Mouse (Mus musculus): Measurements from ENCODE around the gene Zfp84. TPM values are rescaled to one million over a fixed set of nuclear protein-coding genes. Genes with fewer than 3 reads are reported as not detected.

Zfp84 gene
- polyA plus RNA-seq, 1 experiment: 7.9 TPM

DNA sequence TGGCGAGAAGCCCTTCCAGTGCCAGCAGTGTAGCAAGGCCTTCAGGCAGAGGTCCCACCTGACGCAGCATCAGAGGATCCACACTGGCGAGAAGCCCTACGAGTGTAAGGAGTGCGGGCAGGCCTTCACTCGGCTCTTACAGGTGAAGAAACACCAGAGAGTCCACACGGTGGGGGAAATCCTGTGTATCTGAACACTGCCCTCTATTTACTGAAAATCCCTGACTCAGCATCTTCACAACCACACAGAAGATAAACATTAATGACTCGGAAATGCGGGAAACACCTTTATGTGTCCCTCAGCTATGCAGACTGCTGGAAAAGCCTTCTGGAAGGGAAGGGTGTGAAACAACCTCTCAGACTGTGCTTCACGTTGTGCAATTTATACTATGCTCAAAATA, 9.0 kb downstream of the Zfp84 start:
- no peak overlapping the region for H3K4me3 ChIP-seq (ENCODE audit: low read depth, low read length)
- H3K9me3 ChIP-seq (replicated peaks; ENCODE audit: control insufficient read depth, insufficient read depth, low read length, poor library complexity, severe bottlenecking): no peaks in the 10 kb centered on the region
- TF ChIP-seq POLR2A (IDR thresholded peaks at IDR 0.05; ENCODE audit: insufficient read depth, low read length) (no peak), EP300 (IDR thresholded peaks at IDR 0.05; ENCODE audit: insufficient read depth, low read depth, low read length) (no peak), CTCF (IDR thresholded peaks at IDR 0.05; ENCODE audit: low read depth, low read length) (no peak)
- H3K27me3 ChIP-seq (ENCODE audit: control insufficient read depth, insufficient read depth, low read length, poor library complexity, severe bottlenecking): no peaks in the 10 kb centered on the region
- peaks cover 40% of the 10 kb centered on the region for H3K36me3 ChIP-seq (ENCODE audit: control insufficient read depth, insufficient read depth, low read length, poor library complexity, severe bottlenecking)
- no peak overlapping the region for H3K9ac ChIP-seq (ENCODE audit: low read depth, poor library complexity, severe bottlenecking)
- H3K27ac ChIP-seq (ENCODE audit: insufficient read depth, low read length): no peak overlapping the region
- H3K4me1 ChIP-seq (ENCODE audit: control insufficient read depth, insufficient read depth, low read length): no peaks in the 10 kb centered on the region

GRCm38 (mm10) chr7:29783871-29784551, 15.7 kb downstream of the Zfp84 start, which contains the start of gene Zfp30:
Gene Zfp30, plus strand, starts transcription at chr7:29783998.
- Histone ChIP-seq H3K27me3 (ENCODE audit: control insufficient read depth, insufficient read depth, low read length, poor library complexity, severe bottlenecking) (no peaks in the 10 kb centered on the region), H3K9me3 (replicated peaks; ENCODE audit: control insufficient read depth, insufficient read depth, low read length, poor library complexity, severe bottlenecking) (no peaks in the 10 kb centered on the region), H3K4me3 (ENCODE audit: low read depth, low read length) (peak within 1 kb of the TSS; percentile 72), H3K36me3 (ENCODE audit: control insufficient read depth, insufficient read depth, low read length, poor library complexity, severe bottlenecking) (no peaks in the 10 kb centered on the region), H3K27ac (ENCODE audit: insufficient read depth, low read length) (peak within 1 kb of the TSS; percentile 35; the same call in 1 of the 2 replicates), H3K9ac (ENCODE audit: low read depth, poor library complexity, severe bottlenecking) (peak within 1 kb of the TSS; percentile 73), H3K4me1 (ENCODE audit: control insufficient read depth, insufficient read depth, low read length) (no peaks in the 10 kb centered on the region)
- no peak for TF ChIP-seq EP300 (IDR thresholded peaks at IDR 0.05; ENCODE audit: insufficient read depth, low read depth, low read length)
- TF ChIP-seq CTCF (IDR thresholded peaks at IDR 0.05; ENCODE audit: low read depth, low read length): no peak
- no peak for TF ChIP-seq POLR2A (IDR thresholded peaks at IDR 0.05; ENCODE audit: insufficient read depth, low read length)

GRCm38 (mm10) chr7:29785023-29785422, 16.7 kb downstream of the Zfp84 start:
- Histone ChIP-seq H3K9ac (ENCODE audit: low read depth, poor library complexity, severe bottlenecking) (no peak overlapping the region), H3K27me3 (ENCODE audit: control insufficient read depth, insufficient read depth, low read length, poor library complexity, severe bottlenecking) (no peaks in the 10 kb centered on the region), H3K4me3 (ENCODE audit: low read depth, low read length) (no peak overlapping the region), H3K27ac (ENCODE audit: insufficient read depth, low read length) (no peak overlapping the region), H3K36me3 (ENCODE audit: control insufficient read depth, insufficient read depth, low read length, poor library complexity, severe bottlenecking) (no peaks in the 10 kb centered on the region), H3K9me3 (replicated peaks; ENCODE audit: control insufficient read depth, insufficient read depth, low read length, poor library complexity, severe bottlenecking) (no peaks in the 10 kb centered on the region), H3K4me1 (ENCODE audit: control insufficient read depth, insufficient read depth, low read length) (no peaks in the 10 kb centered on the region)
- TF ChIP-seq CTCF (IDR thresholded peaks at IDR 0.05; ENCODE audit: low read depth, low read length) (no peak), EP300 (IDR thresholded peaks at IDR 0.05; ENCODE audit: insufficient read depth, low read depth, low read length) (no peak), POLR2A (IDR thresholded peaks at IDR 0.05; ENCODE audit: insufficient read depth, low read length) (no peak)

DNA sequence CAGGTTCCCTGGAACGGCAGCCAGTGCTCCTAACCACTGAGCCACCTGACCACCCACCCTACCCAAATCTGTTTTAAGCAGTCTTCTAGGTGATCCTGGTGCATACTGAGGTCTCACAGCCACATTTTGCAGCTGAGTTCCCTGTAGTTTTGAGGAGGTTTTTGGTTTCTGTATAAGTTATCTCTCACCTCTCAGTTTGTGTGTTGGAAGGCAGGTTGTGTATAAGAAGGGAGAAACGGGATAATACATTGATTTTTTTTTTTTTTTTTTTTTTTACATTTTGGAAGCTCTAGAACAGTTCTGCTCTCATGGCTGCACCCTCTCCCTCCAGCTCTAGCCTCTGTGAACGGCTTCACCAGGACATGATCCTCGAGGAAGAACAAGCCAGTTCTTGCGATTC, 17.5 kb downstream of the Zfp84 start:
- Histone ChIP-seq H3K36me3 (ENCODE audit: control insufficient read depth, insufficient read depth, low read length, poor library complexity, severe bottlenecking) (no peaks in the 10 kb centered on the region), H3K9ac (ENCODE audit: low read depth, poor library complexity, severe bottlenecking) (0 out of 2 replicates have a peak overlapping the region, but pooled peaks have one; percentile 30), H3K9me3 (replicated peaks; ENCODE audit: control insufficient read depth, insufficient read depth, low read length, poor library complexity, severe bottlenecking) (no peaks in the 10 kb centered on the region), H3K27ac (ENCODE audit: insufficient read depth, low read length) (no peak overlapping the region), H3K27me3 (ENCODE audit: control insufficient read depth, insufficient read depth, low read length, poor library complexity, severe bottlenecking) (no peaks in the 10 kb centered on the region), H3K4me1 (ENCODE audit: control insufficient read depth, insufficient read depth, low read length) (no peaks in the 10 kb centered on the region), H3K4me3 (ENCODE audit: low read depth, low read length) (no peak overlapping the region)
- TF ChIP-seq POLR2A (IDR thresholded peaks at IDR 0.05; ENCODE audit: insufficient read depth, low read length) (no peak), CTCF (IDR thresholded peaks at IDR 0.05; ENCODE audit: low read depth, low read length) (no peak), EP300 (IDR thresholded peaks at IDR 0.05; ENCODE audit: insufficient read depth, low read depth, low read length) (no peak)

DNA sequence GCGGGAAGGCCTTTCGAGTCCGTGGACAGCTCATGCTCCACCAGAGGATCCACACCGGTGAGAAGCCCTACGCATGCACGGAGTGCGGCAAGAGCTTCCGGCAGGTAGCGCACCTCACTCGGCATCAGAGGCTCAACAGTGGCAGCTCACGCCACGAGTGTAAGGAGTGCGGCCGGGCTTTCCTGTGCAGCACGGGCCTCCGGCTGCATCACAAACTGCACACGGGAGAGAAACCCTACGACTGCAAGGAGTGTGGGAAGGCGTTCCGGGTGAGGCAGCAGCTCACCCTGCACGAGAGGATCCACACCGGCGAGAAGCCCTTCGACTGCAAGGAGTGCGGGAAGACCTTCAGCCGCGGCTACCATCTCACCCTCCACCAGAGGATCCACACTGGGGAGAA, 24.6 kb downstream of the Zfp84 start:
- no peak overlapping the region for H3K27ac ChIP-seq (ENCODE audit: insufficient read depth, low read length)
- no peaks in the 10 kb centered on the region for H3K9me3 ChIP-seq (replicated peaks; ENCODE audit: control insufficient read depth, insufficient read depth, low read length, poor library complexity, severe bottlenecking)
- no peaks in the 10 kb centered on the region; the same call in 1 of the 2 replicates for H3K27me3 ChIP-seq (ENCODE audit: control insufficient read depth, insufficient read depth, low read length, poor library complexity, severe bottlenecking)
- no peaks in the 10 kb centered on the region for H3K36me3 ChIP-seq (ENCODE audit: control insufficient read depth, insufficient read depth, low read length, poor library complexity, severe bottlenecking)
- TF ChIP-seq POLR2A (IDR thresholded peaks at IDR 0.05; ENCODE audit: insufficient read depth, low read length) (no peak), EP300 (IDR thresholded peaks at IDR 0.05; ENCODE audit: insufficient read depth, low read depth, low read length) (no peak), CTCF (IDR thresholded peaks at IDR 0.05; ENCODE audit: low read depth, low read length) (no peak)
- peak overlapping the region; percentile 14 for H3K9ac ChIP-seq (ENCODE audit: low read depth, poor library complexity, severe bottlenecking)
- peak overlapping the region; percentile 37 for H3K4me3 ChIP-seq (ENCODE audit: low read depth, low read length)
- no peaks in the 10 kb centered on the region for H3K4me1 ChIP-seq (ENCODE audit: control insufficient read depth, insufficient read depth, low read length)

- Histone ChIP-seq H3K36me3 (ENCODE audit: control insufficient read depth, insufficient read depth, low read length, poor library complexity, severe bottlenecking) (no peaks in the 10 kb centered on the region), H3K4me1 (ENCODE audit: control insufficient read depth, insufficient read depth, low read length) (no peaks in the 10 kb centered on the region), H3K27ac (ENCODE audit: insufficient read depth, low read length) (no peak overlapping the region), H3K27me3 (ENCODE audit: control insufficient read depth, insufficient read depth, low read length, poor library complexity, severe bottlenecking) (no peaks in the 10 kb centered on the region), H3K9ac (ENCODE audit: low read depth, poor library complexity, severe bottlenecking) (no peak overlapping the region), H3K9me3 (replicated peaks; ENCODE audit: control insufficient read depth, insufficient read depth, low read length, poor library complexity, severe bottlenecking) (0 out of 2 replicates have a peak, but pooled peaks cover 4% of the 10 kb centered on the region), H3K4me3 (ENCODE audit: low read depth, low read length) (no peak overlapping the region)
- TF ChIP-seq POLR2A (IDR thresholded peaks at IDR 0.05; ENCODE audit: insufficient read depth, low read length) (no peak), EP300 (IDR thresholded peaks at IDR 0.05; ENCODE audit: insufficient read depth, low read depth, low read length) (no peak), CTCF (IDR thresholded peaks at IDR 0.05; ENCODE audit: low read depth, low read length) (no peak)
Observed at GRCm38 (mm10) chr7:29807046-29807445, 38.7 kb downstream of the Zfp84 start.

Measured in ES-Bruce4 (cell line).